In genomic region chr12:80246505-80246904, GRCm38 (mm10) we compare ENCODE assay signal across 15 mouse cellular contexts. TPM values are rescaled to one million over a fixed set of nuclear protein-coding genes. Genes with fewer than 3 reads are reported as not detected.
DNase-seq lines count a peak whose midpoint lies in the region; ATAC-seq lines count a peak whose summit lies in the region.
"Had no signal": no experiment of that assay in that cellular context is flagged by ENCODE, and none has a peak within 500 bp of the region (broad histone marks: within the 10 kb centered on the region; RNA-seq: fewer than 3 reads in every experiment).

No protein-coding gene starts in this region.

- intact Hi-C loops in heart, postnatal 14 days (cut with DNase I) = loop anchor here (2.0 to 5.0 kb wide), 2 partner anchors 18 to 34 kb away; no protein-coding TSS in a partner anchor

- 31% methylated on average over 2 of the region's 2 CpGs for WGBS in kidney, embryonic 14.5 days

- H3K4me3 ChIP-seq in kidney, embryonic 14.5 days (ENCODE audit: low read length) = no peak overlapping the region
- no peak overlapping the region for H3K4me3 ChIP-seq in brown adipose tissue, adult 24 weeks (ENCODE audit: insufficient read depth, low read depth, low read length)
- H3K4me3 ChIP-seq: erythroblast, embryonic 14.5 days had no signal

- no peak overlapping the region for H3K4me2 ChIP-seq in kidney, embryonic 14.5 days (replicated peaks; ENCODE audit: low read depth, low read length)

- H3K9me3 ChIP-seq in kidney, embryonic 14.5 days (ENCODE audit: control insufficient read depth, low read length) = no peaks in the 10 kb centered on the region

- H3K4me1 ChIP-seq in kidney, embryonic 14.5 days (ENCODE audit: control insufficient read depth, insufficient read depth, low read length) = peaks cover 33% of the 10 kb centered on the region
- H3K4me1 ChIP-seq in brown adipose tissue, adult 24 weeks (ENCODE audit: control insufficient read depth, insufficient read depth, insufficient read length, low read length) = peaks cover 43% of the 10 kb centered on the region

- peak; percentile 41; the same call in 1 of the 2 replicates for ATAC-seq in kidney, embryonic 14.5 days (ENCODE audit: low FRiP score, low TSS enrichment)
- ATAC-seq: liver, postnatal 0 days had no signal

- H3K27ac ChIP-seq in kidney, embryonic 14.5 days (ENCODE audit: low read depth, low read length) = no peak overlapping the region
- peak overlapping the region; percentile 39 for H3K27ac ChIP-seq in brown adipose tissue, adult 24 weeks (replicated peaks; ENCODE audit: low read depth, low read length)

- peak; percentile 16 for DNase-seq in embryo, embryonic 11 days
- DNase-seq in embryo, embryonic 10 days (ENCODE audit: low spot score) = no peak
- DNase-seq in kidney, adult 11 months = no peak
- peak; percentile 16 to 23 for DNase-seq in heart, postnatal 14 days
- DNase-seq in adrenal gland, adult 18-20 months (ENCODE audit: low spot score in 2 of 2) = no peak
- no peak for DNase-seq in ovary, postnatal 14 days (ENCODE audit: low spot score)
- DNase-seq: adrenal gland, adult 8-10 months; cerebellum, postnatal 36 days; liver, postnatal 0 days; midbrain, embryonic 14.5 days; retina, postnatal 1 day; thymus, adult 2 months had no signal

- no peaks in the 10 kb centered on the region for H3K27me3 ChIP-seq in kidney, embryonic 14.5 days (ENCODE audit: control insufficient read depth, insufficient read depth, low read length)

- no peak overlapping the region for H3K9ac ChIP-seq in kidney, embryonic 14.5 days (ENCODE audit: low read depth, low read length)
- H3K9ac ChIP-seq: liver, postnatal 0 days had no signal

- 0 out of 2 replicates have a peak, but pooled peaks cover 3% of the 10 kb centered on the region for H3K36me3 ChIP-seq in kidney, embryonic 14.5 days (ENCODE audit: control insufficient read depth, insufficient read depth, low read length)

RNA-seq across cellular contexts. Expression of gene Actn1, which starts 13.7 kb away (rescaled TPM):
- 38.3 and 52.6 TPM in 2 replicates for polyA plus RNA-seq in kidney, embryonic 14.5 days (2014; fragmentation: Nextera tagmentation; extraction: Ambion mirVana)
- 2.9 and 3.3 TPM in 2 replicates for polyA plus RNA-seq in brown adipose tissue, adult 24 weeks (2012; ENCODE audit: insufficient read depth, insufficient read length, missing spikeins)
- total RNA-seq in heart, postnatal 14 days (2021) = 10 to 100 TPM; 49.7 to 51.0 TPM
- 10 to 100 TPM; 31.2 to 43.7 TPM for total RNA-seq in adrenal gland, adult 18-20 months (2021)

Comparison
In these comparisons a context has a peak if more than half of its experiments do, and no peak if none do; other contexts are left out.
1. DNase-seq: peak in embryo, embryonic 11 days (single experiment) and heart, postnatal 14 days (2 of 2); none in embryo, embryonic 10 days (single experiment), kidney, adult 11 months (single experiment), adrenal gland, adult 18-20 months (0 of 2) and ovary, postnatal 14 days (single experiment).